Mouse (Mus musculus) G1E (cell line): Measurements from ENCODE around the gene Ercc8.

Experiments used
- CTCF ChIP-seq: IDR thresholded peaks from 2 replicates; pipeline ENCODE4 v1.5.1; 2012; ENCODE audit warnings: low read depth, low read length, inconsistent platforms, mixed read lengths
- GATA1 ChIP-seq: IDR thresholded peaks from 2 replicates; pipeline ENCODE4 v1.6.1; 2012; ENCODE audit warnings: borderline replicate concordance, low read length, inconsistent platforms, mixed read lengths
- POLR2AphosphoS5 ChIP-seq: IDR thresholded peaks from 2 replicates; pipeline ENCODE4 v1.6.1; 2012; ENCODE audit warnings: low read depth, low read length, inconsistent platforms; ENCODE audit not compliant: insufficient replicate concordance
- TAL1 ChIP-seq: conservative IDR thresholded peaks from 2 replicates; pipeline ENCODE4 v1.6.1; 2012; ENCODE audit warnings: low read depth, low read length, inconsistent platforms, mixed read lengths

DNA sequence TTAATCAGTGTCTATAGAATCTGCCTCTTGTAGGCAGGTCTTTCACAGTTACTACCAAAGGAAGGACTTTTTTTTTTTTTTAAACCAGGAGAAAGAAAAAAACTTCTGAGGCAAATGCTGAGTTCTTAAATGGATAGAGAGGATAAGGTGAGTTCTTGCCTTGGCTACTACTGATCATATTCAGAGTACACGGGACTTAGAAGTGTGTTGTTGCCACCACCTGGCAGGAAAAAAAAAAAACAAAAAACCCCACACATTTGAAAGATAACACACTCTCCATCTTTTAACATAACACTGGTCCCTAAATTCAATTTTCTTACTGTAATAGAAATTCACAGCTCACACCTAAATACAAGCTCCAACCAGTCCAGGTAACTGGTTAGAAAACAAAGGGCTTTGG is 30.6 kb upstream of the Ercc8 start:
- TF ChIP-seq CTCF: no peak
- TF ChIP-seq GATA1: no peak
- no peak for TF ChIP-seq TAL1
- no peak for TF ChIP-seq POLR2AphosphoS5
